Mouse (Mus musculus) forebrain, embryonic 12.5 days (tissue): Measurements from ENCODE around the gene Ctf2. TPM values are rescaled to one million over a fixed set of nuclear protein-coding genes. Genes with fewer than 3 reads are reported as not detected.

Experiments used
- ATAC-seq: fragments of 200-750 bp; cut with Nextera tagmentation; 2 replicates; pipeline ENCODE4 v1.8.0; 2017; ENCODE audit warnings: moderate TSS enrichment; ENCODE audit not compliant: low FRiP score
- H3K27ac ChIP-seq: fragments of 300-500 bp; sonication (generic); 2 replicates; pipeline ENCODE4 v1.5.1; 2016; ENCODE audit warnings: mild to moderate bottlenecking
- H3K27me3 ChIP-seq: fragments of 300-500 bp; sonication (generic); 2 replicates; pipeline ENCODE4 v1.6.1; 2016; ENCODE audit warnings: mild to moderate bottlenecking
- H3K36me3 ChIP-seq: fragments of 300-500 bp; sonication (generic); replicated peaks from 2 replicates; pipeline ENCODE4 v1.6.1; 2016; ENCODE audit warnings: mild to moderate bottlenecking
- H3K4me1 ChIP-seq: fragments of 300-500 bp; sonication (generic); 2 replicates; pipeline ENCODE4 v1.6.1; 2016
- H3K4me2 ChIP-seq: fragments of 300-500 bp; sonication (generic); 2 replicates; pipeline ENCODE4 v1.6.1; 2016; ENCODE audit warnings: mild to moderate bottlenecking, moderate library complexity
- H3K4me3 ChIP-seq: fragments of 300-500 bp; sonication (generic); replicated peaks from 2 replicates; pipeline ENCODE4 v1.5.1; 2016; ENCODE audit warnings: mild to moderate bottlenecking
- H3K9ac ChIP-seq: fragments of 300-500 bp; sonication (generic); 2 replicates; pipeline ENCODE4 v1.6.1; 2016; ENCODE audit warnings: mild to moderate bottlenecking
- H3K9me3 ChIP-seq: fragments of 300-500 bp; sonication (generic); 2 replicates; pipeline ENCODE4 v1.6.1; 2016
- WGBS: fragments of 180-500 bp; shearing (Covaris S2); methylation state at CpG from one replicate; pipeline ENCODE4 v1.1.7; 2016; 5-methylcytosine and 5-hydroxymethylcytosine counted together
- polyA plus RNA-seq: library from polyadenylated mRNA; unstranded; fragments of >200 nt; fragmentation: Nextera tagmentation; extraction: Ambion mirVana; gene quantifications from 2 replicates; pipeline ENCODE4 v1.2.1, GENCODE M21; 2016

The Ctf2 gene
- polyA plus RNA-seq, 1 experiment from 2014 or later: 0.42 TPM

DNA sequence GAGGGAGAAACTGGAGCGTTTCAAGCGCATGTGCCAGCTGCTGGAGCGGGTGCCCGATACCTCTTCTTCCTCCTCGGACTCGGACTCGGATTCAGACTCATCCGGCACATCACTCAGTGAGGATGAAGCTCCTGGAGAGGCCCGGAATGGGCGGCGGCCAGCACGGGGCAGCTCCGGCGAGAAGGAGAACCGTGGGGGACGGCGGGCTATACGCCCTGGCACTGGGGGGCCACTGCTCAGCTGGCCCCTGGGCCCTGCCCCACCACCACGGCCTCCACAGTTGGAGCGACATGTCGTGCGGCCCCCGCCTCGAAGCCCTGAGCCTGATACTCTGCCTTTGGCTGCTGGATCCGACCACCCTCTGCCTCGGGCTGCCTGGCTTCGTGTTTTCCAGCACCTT, 20.1 kb upstream of the Ctf2 start:
- Histone ChIP-seq H3K9ac (no peak overlapping the region), H3K4me2 (no peak overlapping the region), H3K4me3 (no peak overlapping the region), H3K36me3 (peaks cover 92% of the 10 kb centered on the region), H3K9me3 (no peaks in the 10 kb centered on the region), H3K27me3 (no peaks in the 10 kb centered on the region), H3K27ac (no peak overlapping the region), H3K4me1 (peaks cover 16% of the 10 kb centered on the region)
- 95% methylated on average over 27 of the region's 27 CpGs for WGBS
- no peak for ATAC-seq

DNA sequence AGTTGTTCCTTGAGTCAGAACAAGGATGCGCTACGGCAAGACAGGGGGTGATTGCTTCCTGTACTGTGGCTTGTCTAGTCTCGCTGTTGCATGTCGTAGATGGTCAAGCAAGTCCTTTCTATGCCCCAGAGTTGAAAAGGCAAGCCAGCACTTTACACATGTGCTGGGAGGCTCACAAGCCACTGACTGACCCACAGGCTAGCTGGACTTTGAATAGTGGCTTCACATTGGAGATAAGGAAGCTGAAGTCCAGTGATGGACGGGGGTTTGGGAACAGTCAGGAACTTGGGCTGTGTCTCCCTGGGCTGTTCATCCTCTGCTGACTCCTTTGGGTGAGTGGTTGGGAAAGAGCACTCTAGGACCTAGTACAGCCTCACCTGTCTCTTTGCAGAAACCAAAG, 19.7 kb upstream of the Ctf2 start:
- H3K27me3 ChIP-seq: no peaks in the 10 kb centered on the region
- peaks cover 17% of the 10 kb centered on the region for H3K4me1 ChIP-seq
- H3K9me3 ChIP-seq: no peaks in the 10 kb centered on the region
- no peak overlapping the region for H3K9ac ChIP-seq
- 92% methylated on average over 5 of the region's 5 CpGs for WGBS
- H3K4me2 ChIP-seq: no peak overlapping the region
- H3K27ac ChIP-seq: no peak overlapping the region
- no peak for ATAC-seq
- no peak overlapping the region for H3K4me3 ChIP-seq
- H3K36me3 ChIP-seq: peaks cover 88% of the 10 kb centered on the region

DNA sequence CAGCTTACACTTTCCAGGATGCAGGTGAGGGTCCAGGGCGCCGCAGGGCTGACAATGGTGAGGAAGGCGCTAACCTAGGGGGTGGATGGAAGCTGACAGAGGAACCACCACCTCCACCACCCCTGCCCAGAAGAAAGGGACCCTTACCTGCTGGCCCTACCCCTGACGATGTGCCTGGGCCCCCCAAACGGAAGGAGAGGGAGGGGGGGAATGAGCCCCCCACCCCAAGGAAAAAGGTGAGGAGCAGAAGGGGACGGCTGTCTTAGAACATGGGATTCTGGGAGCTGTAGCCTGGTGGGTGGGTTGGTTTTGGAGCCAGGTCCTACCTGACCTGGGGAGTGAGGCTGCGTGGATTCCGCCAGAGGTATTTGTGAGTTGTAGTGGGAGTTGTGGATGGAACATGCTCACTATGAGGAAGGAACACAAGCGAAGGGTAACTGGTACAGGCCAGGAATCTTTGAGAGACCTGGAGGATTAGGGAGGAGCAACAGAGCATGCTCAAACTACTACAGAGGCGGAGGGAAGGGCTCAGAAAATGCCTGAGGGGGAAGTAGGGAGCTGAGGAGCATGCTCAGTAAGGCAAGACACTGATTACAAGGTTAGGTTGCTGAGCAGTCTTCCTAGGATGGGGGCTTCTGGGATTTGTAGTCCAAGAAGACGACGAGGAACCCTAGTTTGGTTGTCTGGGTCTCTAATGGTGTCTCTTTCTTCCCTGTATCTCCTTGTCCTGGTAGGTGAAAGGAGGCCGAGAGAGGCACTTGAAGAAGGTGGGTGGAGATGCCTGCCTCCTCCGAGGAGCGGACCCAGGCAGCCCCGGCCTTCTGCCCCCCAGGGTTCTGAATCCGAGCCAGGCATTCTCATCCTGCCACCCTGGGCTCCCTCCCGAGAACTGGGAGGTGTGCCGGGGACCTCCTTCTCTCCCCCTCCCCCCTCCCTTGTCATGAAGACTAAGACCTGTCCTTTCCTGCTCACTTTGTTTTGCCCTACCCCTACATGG, 18.5 kb upstream of the Ctf2 start:
- H3K27ac ChIP-seq: no peak overlapping the region
- 88% methylated on average over 19 of the region's 19 CpGs for WGBS

DNA sequence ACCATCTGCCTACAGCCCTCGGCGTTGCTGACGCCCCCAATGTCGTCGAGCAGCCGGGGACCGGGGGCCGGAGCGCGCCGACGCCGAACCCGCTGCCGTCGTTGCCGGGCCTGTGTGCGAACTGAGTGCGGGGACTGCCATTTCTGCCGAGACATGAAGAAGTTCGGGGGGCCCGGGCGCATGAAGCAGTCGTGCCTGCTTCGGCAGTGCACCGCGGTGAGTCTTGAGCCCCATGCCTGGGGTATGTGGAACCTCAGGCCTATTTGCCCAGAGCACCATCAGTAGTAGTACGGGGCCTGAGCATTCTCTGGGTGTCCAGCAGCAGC, 16.2 kb upstream of the Ctf2 start:
- Histone ChIP-seq H3K4me3 (peak overlapping the region; percentile 91), H3K9ac (no peak overlapping the region), H3K36me3 (peaks cover 54% of the 10 kb centered on the region), H3K27me3 (no peaks in the 10 kb centered on the region), H3K9me3 (no peaks in the 10 kb centered on the region), H3K4me1 (peaks cover 25% of the 10 kb centered on the region), H3K4me2 (peak overlapping the region; percentile 84; the same call in 1 of the 2 replicates), H3K27ac (no peak overlapping the region)
- WGBS: 95% methylated on average over 28 of the region's 28 CpGs
- no peak for ATAC-seq

More for the DNA sequence above, 18.5 kb upstream of the Ctf2 start:
- ATAC-seq: no peak
- peaks cover 17% of the 10 kb centered on the region for H3K4me1 ChIP-seq
- H3K9me3 ChIP-seq: no peaks in the 10 kb centered on the region
- 0 out of 2 replicates have a peak overlapping the region, but pooled peaks have one; percentile 4 for H3K4me3 ChIP-seq
- H3K27me3 ChIP-seq: no peaks in the 10 kb centered on the region
- H3K9ac ChIP-seq: no peak overlapping the region
- no peak overlapping the region for H3K4me2 ChIP-seq
- peaks cover 76% of the 10 kb centered on the region for H3K36me3 ChIP-seq

DNA sequence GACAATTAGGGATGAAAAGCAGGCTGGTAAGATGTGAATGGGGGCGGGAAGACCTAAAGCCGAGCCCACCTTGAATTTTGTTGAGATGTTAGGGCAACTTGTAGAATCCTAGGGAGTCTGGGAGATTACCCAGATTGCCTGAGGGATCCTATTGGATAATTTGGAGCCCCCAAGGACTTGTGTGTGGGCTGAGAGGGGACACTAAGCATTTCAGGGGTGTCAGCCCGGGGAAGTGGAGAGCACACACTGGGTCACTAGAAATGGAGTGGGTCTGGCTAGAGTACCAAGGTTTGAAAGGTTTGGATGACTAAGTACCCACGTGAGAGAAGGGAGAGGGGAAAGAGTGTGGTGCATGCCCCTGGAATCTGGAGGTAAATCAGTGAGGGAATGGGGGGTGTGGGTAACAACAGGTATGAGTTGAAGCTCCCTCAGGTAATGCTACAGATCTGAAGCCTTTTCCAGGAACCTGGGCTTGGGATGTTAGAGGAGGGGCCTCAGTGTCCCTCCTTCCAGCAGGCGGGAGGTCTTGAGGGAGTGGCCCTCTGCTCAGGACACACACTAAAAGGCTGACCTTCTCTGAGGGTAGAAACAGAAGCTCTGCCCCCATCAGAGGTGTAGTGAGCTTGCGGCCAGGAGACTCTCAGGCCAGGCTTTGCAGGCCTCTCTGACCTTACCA, 15.7 kb upstream of the Ctf2 start:
- H3K9me3 ChIP-seq: no peaks in the 10 kb centered on the region
- peak overlapping the region; percentile 91 for H3K4me3 ChIP-seq
- WGBS: 34% methylated on average over 6 of the region's 6 CpGs
- peaks cover 25% of the 10 kb centered on the region for H3K4me1 ChIP-seq
- peaks cover 49% of the 10 kb centered on the region for H3K36me3 ChIP-seq
- H3K27ac ChIP-seq: peak overlapping the region; percentile 94; the same call in 1 of the 2 replicates
- H3K9ac ChIP-seq: peak overlapping the region; percentile 96
- H3K27me3 ChIP-seq: no peaks in the 10 kb centered on the region
- H3K4me2 ChIP-seq: peak overlapping the region; percentile 84
- no peak for ATAC-seq

DNA sequence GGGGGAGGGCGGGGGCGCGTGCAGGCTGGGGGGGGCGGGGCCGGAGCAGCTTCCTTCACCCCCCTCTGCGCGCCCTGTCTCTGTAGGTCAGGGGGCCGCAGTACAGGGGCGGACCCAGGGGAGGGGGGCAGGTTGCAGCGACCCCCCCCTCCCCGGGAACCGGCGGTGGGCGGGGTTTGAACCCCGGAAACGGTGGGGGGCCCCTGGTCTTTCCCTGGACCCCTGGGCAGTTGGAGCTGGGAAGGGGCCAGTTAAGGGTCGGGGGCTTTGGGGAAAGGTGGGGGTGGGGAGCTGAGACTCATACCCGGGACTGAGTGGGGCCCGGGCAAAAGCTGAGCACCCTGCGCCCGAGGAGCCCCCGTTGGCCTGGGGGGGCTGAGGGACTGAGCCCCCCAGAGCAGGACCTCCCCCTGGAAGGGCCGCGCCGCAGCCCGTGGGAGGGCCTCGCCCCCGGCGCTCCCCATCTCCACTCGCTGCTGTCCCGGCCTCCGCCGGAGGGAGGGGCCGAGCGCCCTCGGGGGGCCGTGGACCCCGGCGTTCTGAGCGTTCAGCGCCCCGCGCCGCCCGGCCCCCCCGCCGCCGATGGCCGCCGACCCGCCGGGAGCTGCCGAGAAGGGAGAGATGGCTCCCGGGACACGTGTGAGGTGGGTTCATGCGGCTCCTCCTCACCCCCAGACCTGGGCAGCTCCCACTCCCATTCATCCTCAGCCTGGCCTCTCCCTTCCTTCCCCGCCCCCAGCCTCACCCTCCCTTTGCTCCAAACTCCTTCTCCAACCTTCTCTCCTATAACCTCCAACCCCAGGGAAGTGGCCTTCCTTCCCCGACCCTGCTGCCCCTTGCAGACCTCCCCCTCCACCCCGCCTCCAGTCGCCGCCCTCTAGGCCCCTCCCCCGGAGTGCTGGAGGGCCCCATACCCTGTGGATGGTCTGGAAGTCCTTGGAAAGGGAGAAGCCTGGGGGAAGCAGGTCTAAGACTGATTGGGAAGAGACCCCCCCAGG, 14.8 kb upstream of the Ctf2 start:
- peak; percentile 12; the same call in 1 of the 2 replicates for ATAC-seq
- peak overlapping the region; percentile 84 for H3K4me2 ChIP-seq
- peak overlapping the region; percentile 96 for H3K9ac ChIP-seq
- WGBS: under 1% methylated on average over 40 of the region's 62 CpGs
- peak overlapping the region; percentile 91 for H3K4me3 ChIP-seq
- no peaks in the 10 kb centered on the region for H3K9me3 ChIP-seq
- no peaks in the 10 kb centered on the region for H3K27me3 ChIP-seq
- H3K27ac ChIP-seq: peak overlapping the region; percentile 94
- H3K4me1 ChIP-seq: peaks cover 25% of the 10 kb centered on the region
- peaks cover 40% of the 10 kb centered on the region for H3K36me3 ChIP-seq

DNA sequence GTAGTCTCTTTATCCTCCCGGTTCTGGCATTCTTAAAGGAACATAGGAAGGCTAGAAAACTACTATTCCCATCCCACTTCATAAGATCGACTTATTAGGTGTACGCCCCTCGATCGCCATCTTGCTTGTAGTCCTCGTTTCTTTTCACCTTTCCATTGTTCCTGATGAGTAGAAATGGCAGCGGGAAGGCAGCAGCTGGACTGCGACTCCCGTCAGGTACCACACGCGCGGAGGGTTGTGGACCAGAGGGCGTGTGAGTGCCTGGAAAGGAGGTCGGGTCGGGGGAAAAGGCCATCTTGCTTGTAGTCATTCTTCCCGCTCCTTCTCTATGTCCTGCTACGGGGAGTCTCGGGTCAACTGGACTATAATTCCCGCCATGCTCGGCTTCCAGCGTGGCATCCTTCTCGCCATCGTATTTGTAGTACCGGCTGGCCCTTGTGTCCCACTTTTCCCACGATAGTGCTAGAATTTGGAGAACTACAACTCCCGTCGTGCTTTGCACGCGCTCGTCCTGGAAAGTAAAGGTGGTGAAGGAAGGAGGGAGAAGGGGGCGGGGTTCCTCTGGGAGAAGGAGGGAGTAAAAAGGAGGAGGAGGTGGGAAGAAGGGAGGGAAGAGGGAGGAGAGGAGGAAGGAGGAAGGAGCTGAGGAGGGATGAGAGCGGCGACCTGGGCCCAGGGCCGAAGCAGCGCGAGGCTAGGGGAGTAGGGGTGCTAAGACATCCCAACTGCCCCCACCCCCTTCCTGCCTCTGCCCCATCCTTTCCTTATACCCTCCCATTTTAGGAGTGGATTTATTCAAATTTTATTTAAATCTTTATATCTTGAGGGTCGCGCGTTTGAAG, 13.9 kb upstream of the Ctf2 start:
- Histone ChIP-seq H3K4me3 (peak overlapping the region; percentile 91), H3K27me3 (no peaks in the 10 kb centered on the region), H3K4me2 (peak overlapping the region; percentile 84), H3K9ac (peak overlapping the region; percentile 96), H3K36me3 (peaks cover 30% of the 10 kb centered on the region), H3K4me1 (peaks cover 25% of the 10 kb centered on the region), H3K9me3 (no peaks in the 10 kb centered on the region), H3K27ac (peak overlapping the region; percentile 94)
- WGBS: under 1% methylated on average over 37 of the region's 39 CpGs
- ATAC-seq: peak; percentile 89

DNA sequence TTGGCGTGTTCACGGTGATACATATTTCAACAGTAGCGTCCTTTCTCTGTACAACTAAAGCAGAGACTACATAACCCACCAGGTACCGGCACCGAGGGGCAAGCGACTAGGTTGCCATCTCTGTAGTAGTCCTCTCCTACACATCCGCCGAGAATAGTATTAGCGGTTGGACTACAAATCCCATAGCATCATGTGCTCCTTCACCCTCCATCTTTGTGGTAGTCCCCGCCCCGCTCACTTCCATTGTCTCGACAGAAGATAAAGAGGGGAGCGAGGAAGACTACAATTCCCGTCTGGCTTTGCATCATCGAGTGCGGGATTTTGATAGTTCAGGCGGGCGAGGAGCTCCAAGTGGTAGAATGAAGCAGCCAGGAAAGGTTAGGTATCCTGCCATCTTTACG, 13.3 kb upstream of the Ctf2 start:
- ATAC-seq: peak; percentile 90
- peak overlapping the region; percentile 96 for H3K9ac ChIP-seq
- WGBS: under 1% methylated on average over 19 of the region's 19 CpGs
- H3K4me1 ChIP-seq: peaks cover 25% of the 10 kb centered on the region
- H3K9me3 ChIP-seq: no peaks in the 10 kb centered on the region
- peak overlapping the region; percentile 91 for H3K4me3 ChIP-seq
- H3K27me3 ChIP-seq: no peaks in the 10 kb centered on the region
- peak overlapping the region; percentile 84 for H3K4me2 ChIP-seq
- H3K27ac ChIP-seq: peak overlapping the region; percentile 94
- H3K36me3 ChIP-seq: peaks cover 24% of the 10 kb centered on the region

DNA sequence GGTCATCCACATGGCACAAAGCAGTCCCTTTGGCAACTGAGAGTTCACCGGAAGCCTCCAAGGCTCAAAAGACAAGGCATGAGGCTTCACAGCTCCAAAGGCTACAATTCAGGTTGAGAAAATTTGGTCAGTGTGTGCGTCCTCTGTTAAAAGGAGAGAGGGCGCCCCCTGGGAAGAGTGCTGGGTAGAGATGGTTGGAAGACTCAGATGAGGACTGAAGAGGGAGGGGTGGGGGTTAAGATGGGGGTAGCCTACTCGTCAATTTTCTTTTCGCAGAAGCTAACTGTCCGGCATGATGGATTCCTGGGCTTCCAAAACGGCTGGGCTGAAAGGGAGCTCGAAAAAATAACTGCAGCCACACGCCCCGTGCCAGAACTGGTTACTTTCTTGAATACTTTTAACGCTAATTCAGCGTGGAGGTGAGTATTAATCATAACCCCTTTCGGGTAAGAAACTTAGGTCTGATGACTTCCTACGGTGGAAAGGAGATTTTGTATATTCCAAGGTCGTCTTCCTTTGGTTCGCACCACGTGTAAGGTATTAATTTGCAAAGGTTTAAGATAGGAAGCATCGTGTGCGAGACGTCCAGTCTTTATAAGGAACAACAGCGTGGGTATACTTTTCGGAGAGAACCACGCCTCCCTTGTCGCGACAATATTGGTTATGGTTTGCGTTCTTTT, 12.5 kb upstream of the Ctf2 start, which contains the start of gene Fbxl19:
Fbxl19 (plus strand) TSS at position 178 of the 680 bp plus-strand sequence.
- Histone ChIP-seq H3K9ac (peak within 1 kb of the TSS; percentile 96), H3K4me3 (peak within 1 kb of the TSS; percentile 91), H3K27me3 (no peaks in the 10 kb centered on the region), H3K9me3 (no peaks in the 10 kb centered on the region), H3K4me2 (peak within 1 kb of the TSS; percentile 84), H3K27ac (peak within 1 kb of the TSS; percentile 94), H3K4me1 (peaks cover 25% of the 10 kb centered on the region), H3K36me3 (peaks cover 17% of the 10 kb centered on the region)
- WGBS: 2% methylated on average over 26 of the region's 26 CpGs
- ATAC-seq: no peak

DNA sequence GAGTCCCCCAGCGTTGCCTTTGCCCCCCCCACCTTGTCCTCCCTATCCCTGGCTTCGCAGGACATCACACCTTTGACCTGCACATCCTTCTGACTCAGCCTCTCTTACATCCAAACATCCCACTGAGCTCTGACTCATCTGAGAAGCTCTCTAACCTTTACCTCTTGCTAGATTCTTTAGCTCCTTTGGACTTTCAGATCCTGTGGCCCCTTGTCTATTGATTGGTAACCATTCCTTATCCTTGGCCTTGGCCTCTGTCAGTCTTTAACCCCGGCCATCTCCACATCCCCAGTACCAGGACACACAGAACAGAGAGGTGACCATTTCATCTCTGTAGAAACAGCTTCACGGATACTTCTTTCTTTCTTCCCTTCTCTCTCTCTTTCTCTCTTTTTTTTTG, 1.8 kb downstream of the Ctf2 start:
- 74% methylated on average over 4 of the region's 4 CpGs for WGBS
- H3K27ac ChIP-seq: no peak overlapping the region
- no peak overlapping the region for H3K4me3 ChIP-seq

More for the DNA sequence above, 1.8 kb downstream of the Ctf2 start:
- no peak for ATAC-seq
- Histone ChIP-seq H3K9ac (no peak overlapping the region), H3K36me3 (no peaks in the 10 kb centered on the region), H3K4me2 (no peak overlapping the region), H3K27me3 (no peaks in the 10 kb centered on the region), H3K4me1 (no peaks in the 10 kb centered on the region), H3K9me3 (no peaks in the 10 kb centered on the region)
